Mouse (Mus musculus) midbrain, postnatal 0 days (tissue): Measurements from ENCODE around the gene Rpl10a. TPM values are rescaled to one million over a fixed set of nuclear protein-coding genes. Genes with fewer than 3 reads are reported as not detected.
A peak's percentile ranks its signal among the peaks of the same experiment; 100 is the strongest.

ENCODE experiments used
- ATAC-seq: fragments of 200-750 bp; cut with Nextera tagmentation; 2 replicates; pipeline ENCODE4 v1.8.0; 2017; ENCODE audit warnings: moderate number of reproducible peaks, mild to moderate bottlenecking, moderate TSS enrichment, moderate library complexity; ENCODE audit not compliant: low FRiP score
- DNase-seq: peaks from one replicate; pipeline ENCODE4 v3.0.0-alpha.2; 2015; ENCODE audit warnings: low spot score
- H3K27ac ChIP-seq: fragments of 300-500 bp; sonication (generic); 2 replicates; pipeline ENCODE4 v1.5.1; 2014; ENCODE audit warnings: low read depth, mild to moderate bottlenecking, low read length, mixed read lengths
- H3K27me3 ChIP-seq: fragments of 300-500 bp; sonication (generic); 2 replicates; pipeline ENCODE4 v1.6.1; 2014; ENCODE audit warnings: low read length, control low read depth, mixed read lengths; ENCODE audit not compliant: insufficient read depth
- H3K36me3 ChIP-seq: fragments of 300-500 bp; sonication (generic); 2 replicates; pipeline ENCODE4 v1.6.1; 2014; ENCODE audit warnings: low read length, control low read depth, mixed read lengths; ENCODE audit not compliant: insufficient read depth
- H3K4me1 ChIP-seq: fragments of 300-500 bp; sonication (generic); 2 replicates; pipeline ENCODE4 v1.6.1; 2014; ENCODE audit warnings: mild to moderate bottlenecking, control low read depth, antibody characterized with exemption, low read length, mixed read lengths; ENCODE audit not compliant: insufficient read depth
- H3K4me2 ChIP-seq: fragments of 300-500 bp; sonication (generic); 2 replicates; pipeline ENCODE4 v1.6.1; 2014; ENCODE audit warnings: low read depth, mild to moderate bottlenecking, low read length, mixed read lengths; ENCODE audit not compliant: poor library complexity, severe bottlenecking
- H3K4me3 ChIP-seq: fragments of 300-500 bp; sonication (generic); 2 replicates; pipeline ENCODE4 v1.5.1; 2014; ENCODE audit warnings: low read depth, mild to moderate bottlenecking, low read length, moderate library complexity
- H3K9ac ChIP-seq: fragments of 300-500 bp; sonication (generic); replicated peaks from 2 replicates; pipeline ENCODE4 v1.6.1; 2014; ENCODE audit warnings: mild to moderate bottlenecking, low read length, moderate library complexity, mixed read lengths; ENCODE audit not compliant: poor library complexity, severe bottlenecking
- H3K9me3 ChIP-seq: fragments of 300-500 bp; sonication (generic); 2 replicates; pipeline ENCODE4 v1.6.1; 2016; ENCODE audit warnings: low read length, control low read depth
- CTCF ChIP-seq: IDR thresholded peaks from 2 replicates; pipeline ENCODE4 v1.5.1; 2016; ENCODE audit warnings: antibody characterized with exemption, mild to moderate bottlenecking
- WGBS: fragments of 180-500 bp; shearing (Covaris S2); extraction: QIAGEN DNeasy Blood & Tissue Kit; methylation state at CpG from one replicate; pipeline ENCODE4 v1.1.7; 2014; 5-methylcytosine and 5-hydroxymethylcytosine counted together
- polyA plus RNA-seq: library from polyadenylated mRNA; unstranded; fragments of >200 nt; fragmentation: Nextera tagmentation; extraction: Ambion mirVana; gene quantifications from 2 replicates; pipeline ENCODE4 v1.2.1, GENCODE M21; 2015
- total RNA-seq: library from RNA; depleted of rRNA; stranded (reverse); fragments of >200 nt; gene quantifications from 2 replicates; pipeline ENCODE4 v1.2.3, GENCODE M21; 2014

The Rpl10a gene
- total and polyA plus RNA-seq, 2 experiments from 2014 or later: 365 to 810 TPM

GRCm38 (mm10) chr17:28331241-28332112, 3.2 kb downstream of the Rpl10a start:
- WGBS: 50% methylated on average over 5 of the region's 7 CpGs
- no peaks in the 10 kb centered on the region for H3K9me3 ChIP-seq
- H3K27ac ChIP-seq: no peak overlapping the region
- H3K9ac ChIP-seq: no peak overlapping the region
- ATAC-seq (no peak), DNase-seq (no peak)
- H3K4me3 ChIP-seq: no peak overlapping the region
- peaks cover 15% of the 10 kb centered on the region; the same call in 1 of the 2 replicates for H3K36me3 ChIP-seq
- H3K4me1 ChIP-seq: peaks cover 8% of the 10 kb centered on the region; the same call in 1 of the 2 replicates
- H3K27me3 ChIP-seq: no peaks in the 10 kb centered on the region
- no peak for TF ChIP-seq CTCF
- H3K4me2 ChIP-seq: no peak overlapping the region

GRCm38 (mm10) chr17:28332113-28332914, 4.0 kb downstream of the Rpl10a start:
- WGBS: 55% methylated on average over 13 of the region's 13 CpGs
- Histone ChIP-seq H3K27me3 (no peaks in the 10 kb centered on the region), H3K27ac (no peak overlapping the region), H3K36me3 (peaks cover 15% of the 10 kb centered on the region; the same call in 1 of the 2 replicates), H3K4me1 (peaks cover 8% of the 10 kb centered on the region; the same call in 1 of the 2 replicates), H3K4me3 (no peak overlapping the region), H3K9me3 (no peaks in the 10 kb centered on the region), H3K4me2 (no peak overlapping the region), H3K9ac (no peak overlapping the region)
- TF ChIP-seq CTCF: no peak
- no peak for DNase-seq
- no peak for ATAC-seq

DNA sequence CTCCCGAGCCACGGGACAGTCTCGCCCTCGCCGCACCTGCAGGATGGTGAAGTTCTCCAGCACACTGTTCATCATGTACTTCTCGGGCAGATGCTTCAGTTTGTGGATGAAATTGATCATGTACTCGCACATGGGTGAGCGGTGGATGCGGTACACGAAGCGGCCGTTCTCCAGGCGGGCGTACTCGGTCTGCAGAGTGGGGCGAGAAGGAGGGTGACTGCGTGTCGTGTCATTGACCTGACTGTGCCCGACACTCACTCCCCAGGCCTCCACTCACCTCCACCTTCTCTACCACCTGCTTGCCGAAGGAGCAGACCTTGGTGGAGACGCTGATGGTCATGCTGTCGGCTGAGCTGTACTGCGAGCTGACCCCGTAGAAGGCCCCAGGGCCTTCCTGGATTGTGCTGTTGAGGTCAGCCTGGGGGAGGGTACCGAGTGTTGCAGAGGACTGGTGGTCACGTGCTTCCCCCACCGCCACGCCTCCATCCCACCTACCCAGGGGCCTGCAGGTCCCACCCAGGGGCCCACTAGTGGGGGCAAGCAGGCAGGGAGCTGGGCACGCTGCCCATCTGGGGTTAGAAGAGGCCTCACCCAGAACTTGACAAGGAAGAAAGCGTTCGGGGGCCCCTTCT, 4.8 kb downstream of the Rpl10a start:
- H3K27me3 ChIP-seq: no peaks in the 10 kb centered on the region
- no peak for DNase-seq
- peak overlapping the region; percentile 28 for H3K4me2 ChIP-seq
- no peak overlapping the region for H3K27ac ChIP-seq
- peaks cover 15% of the 10 kb centered on the region; the same call in 1 of the 2 replicates for H3K36me3 ChIP-seq
- 74% methylated on average over 31 of the region's 31 CpGs for WGBS
- H3K4me1 ChIP-seq: peaks cover 8% of the 10 kb centered on the region; the same call in 1 of the 2 replicates
- H3K9me3 ChIP-seq: no peaks in the 10 kb centered on the region
- TF ChIP-seq CTCF: no peak
- no peak overlapping the region for H3K4me3 ChIP-seq
- H3K9ac ChIP-seq: 0 out of 2 replicates have a peak overlapping the region, but pooled peaks have one; percentile 33
- no peak for ATAC-seq

DNA sequence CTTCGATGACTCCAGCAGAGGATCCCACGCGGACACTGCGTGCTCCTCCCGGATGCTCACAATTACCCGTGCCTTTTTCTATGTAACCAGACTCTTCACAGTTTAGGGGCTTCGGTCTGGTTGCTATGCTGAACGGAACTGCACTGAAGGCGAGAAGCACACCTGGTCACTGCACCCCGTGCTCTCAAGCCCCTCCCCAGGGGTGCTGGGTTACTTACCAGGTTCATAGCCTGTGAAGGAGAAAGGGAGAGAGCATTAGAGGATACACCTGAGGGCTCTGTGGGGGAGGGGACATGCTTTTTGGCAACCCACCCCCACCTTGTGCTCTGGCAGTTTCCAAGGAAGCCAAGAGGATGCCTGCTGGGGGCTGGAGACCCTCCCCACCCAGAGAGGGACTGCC, 7.0 kb downstream of the Rpl10a start:
- Histone ChIP-seq H3K27ac (no peak overlapping the region), H3K9me3 (no peaks in the 10 kb centered on the region), H3K4me1 (peaks cover 3% of the 10 kb centered on the region; the same call in 1 of the 2 replicates), H3K4me2 (no peak overlapping the region), H3K4me3 (no peak overlapping the region), H3K36me3 (peaks cover 11% of the 10 kb centered on the region; the same call in 1 of the 2 replicates), H3K9ac (no peak overlapping the region), H3K27me3 (no peaks in the 10 kb centered on the region)
- ATAC-seq: no peak
- WGBS: 74% methylated on average over 10 of the region's 10 CpGs
- TF ChIP-seq CTCF: no peak
- DNase-seq: no peak

- H3K4me2 ChIP-seq: no peak overlapping the region
- DNase-seq: no peak
- H3K9me3 ChIP-seq: no peaks in the 10 kb centered on the region
- TF ChIP-seq CTCF: no peak
- ATAC-seq: no peak
- peaks cover under 1% of the 10 kb centered on the region; the same call in 1 of the 2 replicates for H3K36me3 ChIP-seq
- H3K27ac ChIP-seq: no peak overlapping the region
- H3K9ac ChIP-seq: no peak overlapping the region
- H3K4me3 ChIP-seq: no peak overlapping the region
- no peaks in the 10 kb centered on the region for H3K27me3 ChIP-seq
- 89% methylated on average over 7 of the region's 7 CpGs for WGBS
- H3K4me1 ChIP-seq: peaks cover 3% of the 10 kb centered on the region; the same call in 1 of the 2 replicates
Measured at GRCm38 (mm10) chr17:28337547-28337946, 9.3 kb downstream of the Rpl10a start.
